Mouse (Mus musculus): ENCODE results near the gene Nacc1. TPM values are rescaled to one million over a fixed set of nuclear protein-coding genes. Genes with fewer than 3 reads are reported as not detected.

Nacc1 gene
- polyA plus RNA-seq, 1 experiment: 104 TPM

GRCm38 (mm10) chr8:84715893-84716468, 28.3 kb upstream of the Nacc1 start:
- Histone ChIP-seq H3K27ac (ENCODE audit: insufficient read depth, low read depth, low read length) (no peak overlapping the region), H3K36me3 (ENCODE audit: control insufficient read depth, insufficient read depth, low read length) (peaks cover 18% of the 10 kb centered on the region), H3K4me1 (ENCODE audit: control insufficient read depth, insufficient read depth, insufficient read length, low read length) (no peaks in the 10 kb centered on the region; the same call in none of the 2 replicates), H3K27me3 (ENCODE audit: control insufficient read depth, insufficient read depth, low read length) (no peaks in the 10 kb centered on the region), H3K4me3 (ENCODE audit: low read depth, low read length) (no peak overlapping the region)
- WGBS: 76% methylated on average over 27 of the region's 27 CpGs
- TF ChIP-seq CTCF (IDR thresholded peaks at IDR 0.05; ENCODE audit: extremely low read depth, insufficient read length, insufficient replicate concordance, low read depth, low read length) (no peak), POLR2A (IDR thresholded peaks at IDR 0.05; ENCODE audit: low read depth, low read length) (no peak)

- WGBS: 89% methylated on average over 4 of the region's 4 CpGs
- Histone ChIP-seq H3K4me3 (ENCODE audit: low read depth, low read length) (no peak overlapping the region), H3K27ac (ENCODE audit: insufficient read depth, low read depth, low read length) (no peak overlapping the region), H3K4me1 (ENCODE audit: control insufficient read depth, insufficient read depth, insufficient read length, low read length) (no peaks in the 10 kb centered on the region; the same call in none of the 2 replicates), H3K36me3 (ENCODE audit: control insufficient read depth, insufficient read depth, low read length) (peaks cover 8% of the 10 kb centered on the region), H3K27me3 (ENCODE audit: control insufficient read depth, insufficient read depth, low read length) (no peaks in the 10 kb centered on the region)
- TF ChIP-seq POLR2A (IDR thresholded peaks at IDR 0.05; ENCODE audit: low read depth, low read length): no peak
- no peak for TF ChIP-seq CTCF (IDR thresholded peaks at IDR 0.05; ENCODE audit: extremely low read depth, insufficient read length, insufficient replicate concordance, low read depth, low read length)
These were observed 26.5 kb upstream of the Nacc1 start for GRCm38 (mm10) chr8:84714161-84714560.

GRCm38 (mm10) chr8:84713381-84713780, 25.7 kb upstream of the Nacc1 start:
- WGBS: 89% methylated on average over 4 of the region's 4 CpGs
- TF ChIP-seq CTCF (IDR thresholded peaks at IDR 0.05; ENCODE audit: extremely low read depth, insufficient read length, insufficient replicate concordance, low read depth, low read length) (no peak), POLR2A (IDR thresholded peaks at IDR 0.05; ENCODE audit: low read depth, low read length) (no peak)
- H3K27ac ChIP-seq (ENCODE audit: insufficient read depth, low read depth, low read length): no peak overlapping the region

GRCm38 (mm10) chr8:84712759-84713120, 25.1 kb upstream of the Nacc1 start:
- TF ChIP-seq POLR2A (IDR thresholded peaks at IDR 0.05; ENCODE audit: low read depth, low read length) (no peak), CTCF (IDR thresholded peaks at IDR 0.05; ENCODE audit: extremely low read depth, insufficient read length, insufficient replicate concordance, low read depth, low read length) (no peak)
- Histone ChIP-seq H3K4me3 (ENCODE audit: low read depth, low read length) (no peak overlapping the region), H3K27me3 (ENCODE audit: control insufficient read depth, insufficient read depth, low read length) (no peaks in the 10 kb centered on the region), H3K27ac (ENCODE audit: insufficient read depth, low read depth, low read length) (no peak overlapping the region), H3K4me1 (ENCODE audit: control insufficient read depth, insufficient read depth, insufficient read length, low read length) (peaks cover 2% of the 10 kb centered on the region), H3K36me3 (ENCODE audit: control insufficient read depth, insufficient read depth, low read length) (peaks cover 8% of the 10 kb centered on the region)
- 54% methylated on average over 3 of the region's 3 CpGs for WGBS

More at GRCm38 (mm10) chr8:84713381-84713780, 25.7 kb upstream of the Nacc1 start:
- Histone ChIP-seq H3K27me3 (ENCODE audit: control insufficient read depth, insufficient read depth, low read length) (no peaks in the 10 kb centered on the region), H3K36me3 (ENCODE audit: control insufficient read depth, insufficient read depth, low read length) (peaks cover 8% of the 10 kb centered on the region), H3K4me1 (ENCODE audit: control insufficient read depth, insufficient read depth, insufficient read length, low read length) (no peaks in the 10 kb centered on the region; the same call in none of the 2 replicates), H3K4me3 (ENCODE audit: low read depth, low read length) (no peak overlapping the region)

- peak overlapping the region; percentile 40 for H3K27ac ChIP-seq (ENCODE audit: insufficient read depth, low read depth, low read length)
- 63% methylated on average over 11 of the region's 11 CpGs for WGBS
- no peak overlapping the region for H3K4me3 ChIP-seq (ENCODE audit: low read depth, low read length)
- H3K27me3 ChIP-seq (ENCODE audit: control insufficient read depth, insufficient read depth, low read length): peaks cover 4% of the 10 kb centered on the region; the same call in 1 of the 2 replicates
- H3K36me3 ChIP-seq (ENCODE audit: control insufficient read depth, insufficient read depth, low read length): peaks cover 8% of the 10 kb centered on the region
- peaks cover 6% of the 10 kb centered on the region for H3K4me1 ChIP-seq (ENCODE audit: control insufficient read depth, insufficient read depth, insufficient read length, low read length)
- TF ChIP-seq CTCF (IDR thresholded peaks at IDR 0.05; ENCODE audit: extremely low read depth, insufficient read length, insufficient replicate concordance, low read depth, low read length) (no peak), POLR2A (IDR thresholded peaks at IDR 0.05; ENCODE audit: low read depth, low read length) (no peak)
These were observed 24.5 kb upstream of the Nacc1 start for GRCm38 (mm10) chr8:84711933-84712758.

- 64% methylated on average over 3 of the region's 3 CpGs for WGBS
- Histone ChIP-seq H3K27me3 (ENCODE audit: control insufficient read depth, insufficient read depth, low read length) (peaks cover 12% of the 10 kb centered on the region), H3K4me3 (ENCODE audit: low read depth, low read length) (no peak overlapping the region), H3K36me3 (ENCODE audit: control insufficient read depth, insufficient read depth, low read length) (peaks cover 4% of the 10 kb centered on the region), H3K4me1 (ENCODE audit: control insufficient read depth, insufficient read depth, insufficient read length, low read length) (peaks cover 13% of the 10 kb centered on the region), H3K27ac (ENCODE audit: insufficient read depth, low read depth, low read length) (no peak overlapping the region)
- no peak for TF ChIP-seq CTCF (IDR thresholded peaks at IDR 0.05; ENCODE audit: extremely low read depth, insufficient read length, insufficient replicate concordance, low read depth, low read length)
- TF ChIP-seq POLR2A (IDR thresholded peaks at IDR 0.05; ENCODE audit: low read depth, low read length): no peak
These were observed 23.6 kb upstream of the Nacc1 start for GRCm38 (mm10) chr8:84711312-84711711.

- no peak overlapping the region for H3K27ac ChIP-seq (ENCODE audit: insufficient read depth, low read depth, low read length)
- no peaks in the 10 kb centered on the region; the same call in 1 of the 2 replicates for H3K36me3 ChIP-seq (ENCODE audit: control insufficient read depth, insufficient read depth, low read length)
- H3K4me1 ChIP-seq (ENCODE audit: control insufficient read depth, insufficient read depth, insufficient read length, low read length): peaks cover 19% of the 10 kb centered on the region
- H3K27me3 ChIP-seq (ENCODE audit: control insufficient read depth, insufficient read depth, low read length): peaks cover 23% of the 10 kb centered on the region
- WGBS: 95% methylated on average over 1 of the region's 1 CpGs
- H3K4me3 ChIP-seq (ENCODE audit: low read depth, low read length): no peak overlapping the region
- TF ChIP-seq POLR2A (IDR thresholded peaks at IDR 0.05; ENCODE audit: low read depth, low read length): no peak
- TF ChIP-seq CTCF (IDR thresholded peaks at IDR 0.05; ENCODE audit: extremely low read depth, insufficient read length, insufficient replicate concordance, low read depth, low read length): no peak
These were observed 22.3 kb upstream of the Nacc1 start for GRCm38 (mm10) chr8:84709931-84710330.

Data from small intestine, adult 2 months (tissue).